Mouse (Mus musculus) stomach, postnatal 0 days (tissue): ENCODE measurements around the gene Acrv1.

Experiments
- CTCF ChIP-seq: IDR thresholded peaks from 2 replicates; pipeline ENCODE4 v1.5.1; 2016; ENCODE audit warnings: antibody characterized with exemption, low read depth, mild to moderate bottlenecking, moderate library complexity
- EP300 ChIP-seq: optimal IDR thresholded peaks from 2 replicates; pipeline ENCODE3; 2016; ENCODE audit warnings: antibody characterized with exemption

DNA sequence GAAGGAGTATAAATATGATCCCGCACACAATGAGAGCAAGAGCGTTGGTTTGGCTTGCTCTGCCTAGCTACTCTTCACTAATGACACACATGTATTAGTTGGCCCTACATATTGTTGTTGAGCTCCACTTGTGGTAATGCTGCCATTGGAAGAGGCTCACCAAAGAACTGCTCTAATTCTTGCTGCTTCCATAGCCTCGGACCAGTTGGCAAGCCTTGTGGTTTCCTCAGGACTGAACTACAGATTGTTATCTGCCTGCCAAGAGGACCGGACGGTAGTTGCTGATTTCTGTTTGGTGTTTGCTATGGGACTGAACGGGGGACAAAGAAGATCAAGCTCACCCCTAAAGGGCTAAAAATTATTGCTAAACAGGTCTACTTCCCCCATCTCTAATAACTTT lies 14.3 kb downstream of the Acrv1 start:
- TF ChIP-seq CTCF (no peak), EP300 (no peak)
